Mouse (Mus musculus): ENCODE results near the gene Ino80e.

GRCm38 (mm10) chr7:126847116-126847420, 15.1 kb downstream of the Ino80e start, which contains the start of gene Doc2a:
- TF ChIP-seq CTCF (IDR thresholded peaks at IDR 0.05; ENCODE audit: low read depth, low read length) (no peak), POLR2A (IDR thresholded peaks at IDR 0.05; ENCODE audit: extremely low read depth, insufficient read depth, low read length) (no peak)

Measured in liver, adult 2 months (tissue).